Mouse (Mus musculus): ENCODE measurements at regions not wholly inside any gene's neighbourhood (a gene's known extent, or its start where the extent isn't known, plus 50 kb on each side); places are given as distances from the start of the nearest gene placed in this dataset.

- TF ChIP-seq POLR2A (IDR thresholded peaks at IDR 0.05; ENCODE audit: borderline replicate concordance, low read depth, low read length) (no peak), CTCF (IDR thresholded peaks at IDR 0.05; ENCODE audit: low read depth, low read length) (no peak)
Measured at GRCm38 (mm10) chr17:79273551-79273950, 81.3 kb downstream of the Cdc42ep3 start.
